Comparison of ENCODE assay signal across 11 mouse cellular contexts in genomic region chr11:52431594-52431993, GRCm38 (mm10). TPM values are rescaled to one million over a fixed set of nuclear protein-coding genes. Genes with fewer than 3 reads are reported as not detected.
DNase-seq lines count a peak whose midpoint lies in the region; ATAC-seq and TF ChIP-seq lines count a peak whose summit lies in the region.
"Had no signal": no experiment of that assay in that cellular context is flagged by ENCODE, and none has a peak within 500 bp of the region (broad histone marks: within the 10 kb centered on the region; RNA-seq: fewer than 3 reads in every experiment).

No protein-coding gene starts in this region.

- ATAC-seq in forebrain, embryonic 14.5 days = peak; percentile 90
- ATAC-seq in forebrain, embryonic 11.5 days (replicated peaks; ENCODE audit: low FRiP score) = no peak
- ATAC-seq in activated CD4-positive, CD25-positive, alpha-beta regulatory T cell, adult 4 months = no peak
- ATAC-seq: CD4-positive, CD25-positive, alpha-beta regulatory T cell, adult 4 months had no signal

- H3K27ac ChIP-seq in forebrain, embryonic 14.5 days (ENCODE audit: low read depth, low read length) = no peak overlapping the region
- no peak overlapping the region for H3K27ac ChIP-seq in forebrain, embryonic 11.5 days (ENCODE audit: low read depth, low read length)
- no peak overlapping the region for H3K27ac ChIP-seq in left cerebral cortex, adult 2 months
- H3K27ac ChIP-seq: embryonic facial prominence, embryonic 15.5 days; layer of hippocampus, adult 2 months had no signal

- H3K27me3 ChIP-seq in forebrain, embryonic 14.5 days (replicated peaks; ENCODE audit: control insufficient read depth, insufficient read depth, low read length) = no peaks in the 10 kb centered on the region
- no peaks in the 10 kb centered on the region for H3K27me3 ChIP-seq in forebrain, embryonic 11.5 days (ENCODE audit: control insufficient read depth, insufficient read depth, low read length)
- H3K27me3 ChIP-seq: embryonic facial prominence, embryonic 15.5 days had no signal

- TF ChIP-seq CTCF in left cerebral cortex, adult 2 months (IDR thresholded peaks at IDR 0.05) = no peak

- peak; percentile 94 for DNase-seq in forebrain, embryonic 14.5 days (ENCODE audit: low spot score)
- DNase-seq in forebrain, embryonic 11.5 days (ENCODE audit: low spot score) = no peak
- DNase-seq in left cerebral cortex, postnatal 14 days (ENCODE audit: low spot score in 2 of 2) = peak; percentile 42 to 46
- DNase-seq in left cerebral cortex, adult 2 months (ENCODE audit: extremely low spot score in 1 of 2, low spot score in 2 of 2) = no peak
- DNase-seq in NIH3T3 (ENCODE audit: low read depth) = peak; percentile 68
- DNase-seq in kidney, postnatal 4 days = peak; percentile 22 to 25
- no peak for DNase-seq in left cerebral cortex, adult 9 months (ENCODE audit: low spot score in 2 of 2)

- no peaks in the 10 kb centered on the region for H3K36me3 ChIP-seq in forebrain, embryonic 14.5 days (ENCODE audit: control insufficient read depth, insufficient read depth, low read length)
- H3K36me3 ChIP-seq in forebrain, embryonic 11.5 days (ENCODE audit: control insufficient read depth, insufficient read depth, low read length) = no peaks in the 10 kb centered on the region
- H3K36me3 ChIP-seq: embryonic facial prominence, embryonic 15.5 days had no signal

- no peak overlapping the region for H3K4me3 ChIP-seq in forebrain, embryonic 14.5 days (ENCODE audit: low read depth, low read length)
- no peak overlapping the region for H3K4me3 ChIP-seq in forebrain, embryonic 11.5 days (ENCODE audit: low read depth, low read length)
- no peak overlapping the region for H3K4me3 ChIP-seq in left cerebral cortex, adult 2 months
- H3K4me3 ChIP-seq: embryonic facial prominence, embryonic 15.5 days; layer of hippocampus, adult 2 months had no signal

- H3K4me2 ChIP-seq in forebrain, embryonic 14.5 days (ENCODE audit: low read length) = no peak overlapping the region
- no peak overlapping the region for H3K4me2 ChIP-seq in forebrain, embryonic 11.5 days (ENCODE audit: low read depth, low read length, severe bottlenecking)
- H3K4me2 ChIP-seq: embryonic facial prominence, embryonic 15.5 days had no signal

- 12% methylated on average over 5 of the region's 5 CpGs for WGBS in forebrain, embryonic 14.5 days
- 70% methylated on average over 5 of the region's 5 CpGs for WGBS in forebrain, embryonic 11.5 days

- H3K9ac ChIP-seq in forebrain, embryonic 14.5 days (ENCODE audit: low read length) = no peak overlapping the region
- no peak overlapping the region for H3K9ac ChIP-seq in forebrain, embryonic 11.5 days (ENCODE audit: low read length)
- H3K9ac ChIP-seq: embryonic facial prominence, embryonic 15.5 days had no signal

- intact Hi-C loops in left cerebral cortex, postnatal 14 days (cut with DNase I) = no loop called here
- intact Hi-C loops in left cerebral cortex, adult 2 months (cut with DNase I) = loop anchor here (5.0 kb wide), 2 partner anchors 326 to 456 kb away; no protein-coding TSS in a partner anchor

- H3K9me3 ChIP-seq in forebrain, embryonic 14.5 days (replicated peaks; ENCODE audit: control insufficient read depth, low read length) = no peaks in the 10 kb centered on the region; the same call in 1 of the 2 replicates
- no peaks in the 10 kb centered on the region for H3K9me3 ChIP-seq in forebrain, embryonic 11.5 days (ENCODE audit: control insufficient read depth, low read length)
- H3K9me3 ChIP-seq: embryonic facial prominence, embryonic 15.5 days had no signal

- H3K4me1 ChIP-seq in forebrain, embryonic 14.5 days (ENCODE audit: control insufficient read depth, insufficient read depth, low read length) = no peaks in the 10 kb centered on the region
- H3K4me1 ChIP-seq in forebrain, embryonic 11.5 days (replicated peaks; ENCODE audit: control insufficient read depth, insufficient read depth, low read length) = no peaks in the 10 kb centered on the region

RNA-seq across cellular contexts. Expression of gene 9530068E07Rik, which starts 35.4 kb away (rescaled TPM):
- polyA plus RNA-seq in forebrain, embryonic 14.5 days (2014; fragmentation: Nextera tagmentation; extraction: Ambion mirVana) = 124 and 125 TPM in 2 replicates
- 162 and 169 TPM in 2 replicates for polyA plus RNA-seq in forebrain, embryonic 11.5 days (2014; fragmentation: Nextera tagmentation; extraction: Ambion mirVana)
- 10 to 100 TPM; 71.7 to 77.3 TPM for total RNA-seq in left cerebral cortex, postnatal 14 days (2021)
- 10 to 100 TPM; 59.2 to 64.2 TPM for total RNA-seq in left cerebral cortex, adult 2 months (2021)
- polyA plus RNA-seq in activated CD4-positive, CD25-positive, alpha-beta regulatory T cell, adult 4 months (2017; shearing (Covaris generic)) = 10 to 100 TPM; 38.9 to 49.8 TPM

Comparison
In these comparisons a context has a peak if more than half of its experiments do, and no peak if none do; other contexts are left out.
1. DNase-seq: peak in forebrain, embryonic 14.5 days (single experiment), left cerebral cortex, postnatal 14 days (2 of 2), NIH3T3 (single experiment) and kidney, postnatal 4 days (2 of 2); none in forebrain, embryonic 11.5 days (single experiment), left cerebral cortex, adult 2 months (0 of 2) and left cerebral cortex, adult 9 months (0 of 2).